Mouse (Mus musculus) liver, embryonic 13.5 days (tissue): ENCODE results near the gene Lrp2. TPM values are rescaled to one million over a fixed set of nuclear protein-coding genes. Genes with fewer than 3 reads are reported as not detected.

Source experiments
- ATAC-seq: fragments of 200-750 bp; cut with Nextera tagmentation; 2 replicates; pipeline ENCODE4 v1.8.0; 2017; ENCODE audit warnings: low read depth, mild to moderate bottlenecking, moderate number of reproducible peaks, moderate library complexity
- DNase-seq: peaks from one replicate; pipeline ENCODE4 v3.0.0; 2022
- H3K27ac ChIP-seq: fragments of 300-500 bp; sonication (generic); 2 replicates; pipeline ENCODE4 v1.5.1; 2015; ENCODE audit warnings: moderate library complexity, mild to moderate bottlenecking, inconsistent platforms
- H3K27me3 ChIP-seq: fragments of 300-500 bp; sonication (generic); 2 replicates; pipeline ENCODE4 v1.6.1; 2015; ENCODE audit warnings: mild to moderate bottlenecking, inconsistent platforms
- H3K36me3 ChIP-seq: fragments of 300-500 bp; sonication (generic); 2 replicates; pipeline ENCODE4 v1.6.1; 2015; ENCODE audit warnings: mild to moderate bottlenecking, inconsistent platforms
- H3K4me1 ChIP-seq: fragments of 300-500 bp; sonication (generic); replicated peaks from 2 replicates; pipeline ENCODE4 v1.6.1; 2015; ENCODE audit warnings: inconsistent platforms
- H3K4me2 ChIP-seq: fragments of 300-500 bp; sonication (generic); 2 replicates; pipeline ENCODE4 v1.6.1; 2015; ENCODE audit warnings: inconsistent platforms, mild to moderate bottlenecking, moderate library complexity
- H3K4me3 ChIP-seq: fragments of 300-500 bp; sonication (generic); replicated peaks from 2 replicates; pipeline ENCODE4 v1.5.1; 2015; ENCODE audit warnings: mild to moderate bottlenecking, inconsistent platforms
- H3K9ac ChIP-seq: fragments of 300-500 bp; sonication (generic); 2 replicates; pipeline ENCODE4 v1.6.1; 2015; ENCODE audit warnings: mild to moderate bottlenecking, inconsistent platforms
- H3K9me3 ChIP-seq: fragments of 300-500 bp; sonication (generic); replicated peaks from 2 replicates; pipeline ENCODE4 v1.6.1; 2016; ENCODE audit warnings: inconsistent platforms
- whole genome bisulfite sequencing: fragments of 180-500 bp; shearing (Covaris S2); methylation state at CpG from one replicate; pipeline ENCODE4 v1.1.7; 2015; ENCODE audit not compliant: insufficient replicate concordance; 5-methylcytosine and 5-hydroxymethylcytosine counted together
- polyA plus RNA-seq: library from polyadenylated mRNA; unstranded; fragments of >200 nt; fragmentation: Nextera tagmentation; extraction: Ambion mirVana; gene quantifications from 2 replicates; pipeline ENCODE4 v1.2.1, GENCODE M21; 2015

Gene Lrp2
- polyA plus RNA-seq, 1 experiment from 2014 or later, result 0.06 TPM

GRCm38 (mm10) chr2:69441656-69442055 lies 144.2 kb downstream of the Lrp2 start:
- no peaks in the 10 kb centered on the region for H3K9me3 ChIP-seq
- H3K36me3 ChIP-seq, result no peaks in the 10 kb centered on the region
- ATAC-seq (no peak), DNase-seq (no peak)
- no peak overlapping the region for H3K4me3 ChIP-seq
- no peaks in the 10 kb centered on the region for H3K27me3 ChIP-seq
- no peak overlapping the region for H3K27ac ChIP-seq
- H3K4me1 ChIP-seq, result no peaks in the 10 kb centered on the region
- H3K9ac ChIP-seq, result no peak overlapping the region
- no peak overlapping the region for H3K4me2 ChIP-seq
- 28% methylated on average over 3 of the region's 3 CpGs for WGBS

- H3K27ac ChIP-seq, result no peak overlapping the region
- no peak overlapping the region for H3K4me2 ChIP-seq
- peak; percentile 8 for DNase-seq
- 29% methylated on average over 3 of the region's 3 CpGs for WGBS
- no peaks in the 10 kb centered on the region for H3K9me3 ChIP-seq
- H3K36me3 ChIP-seq, result no peaks in the 10 kb centered on the region
- H3K9ac ChIP-seq, result no peak overlapping the region
- no peaks in the 10 kb centered on the region for H3K27me3 ChIP-seq
- ATAC-seq, result no peak
- no peaks in the 10 kb centered on the region for H3K4me1 ChIP-seq
- H3K4me3 ChIP-seq, result no peak overlapping the region
Observed at GRCm38 (mm10) chr2:69428116-69428515, 157.7 kb downstream of the Lrp2 start.

- Histone ChIP-seq H3K9ac (no peak overlapping the region), H3K4me2 (no peak overlapping the region), H3K27ac (no peak overlapping the region), H3K36me3 (no peaks in the 10 kb centered on the region), H3K9me3 (no peaks in the 10 kb centered on the region), H3K4me3 (no peak overlapping the region), H3K4me1 (no peaks in the 10 kb centered on the region), H3K27me3 (no peaks in the 10 kb centered on the region)
- ATAC-seq, result no peak
- 69% methylated on average over 10 of the region's 10 CpGs for WGBS
- DNase-seq, result no peak
Observed at GRCm38 (mm10) chr2:69427141-69427540, 158.7 kb downstream of the Lrp2 start.

- H3K4me2 ChIP-seq, result no peak overlapping the region
- no peak for DNase-seq
- no peaks in the 10 kb centered on the region for H3K4me1 ChIP-seq
- WGBS, result 45% methylated on average over 1 of the region's 1 CpGs
- H3K36me3 ChIP-seq, result no peaks in the 10 kb centered on the region
- no peak overlapping the region for H3K4me3 ChIP-seq
- ATAC-seq, result no peak
- H3K9ac ChIP-seq, result no peak overlapping the region
- no peaks in the 10 kb centered on the region for H3K27me3 ChIP-seq
- no peak overlapping the region for H3K27ac ChIP-seq
- H3K9me3 ChIP-seq, result no peaks in the 10 kb centered on the region
Observed at GRCm38 (mm10) chr2:69426081-69426480, 159.8 kb downstream of the Lrp2 start.

- Histone ChIP-seq H3K4me1 (no peaks in the 10 kb centered on the region), H3K27ac (no peak overlapping the region), H3K4me3 (no peak overlapping the region), H3K9me3 (no peaks in the 10 kb centered on the region), H3K4me2 (no peak overlapping the region), H3K9ac (no peak overlapping the region), H3K27me3 (no peaks in the 10 kb centered on the region), H3K36me3 (no peaks in the 10 kb centered on the region)
- no peak for ATAC-seq
- no peak for DNase-seq
- 46% methylated on average over 5 of the region's 5 CpGs for WGBS
Observed at GRCm38 (mm10) chr2:69424829-69425228, 161.0 kb downstream of the Lrp2 start.

GRCm38 (mm10) chr2:69418294-69418881 lies 167.5 kb downstream of the Lrp2 start:
- Histone ChIP-seq H3K36me3 (no peaks in the 10 kb centered on the region), H3K27me3 (no peaks in the 10 kb centered on the region), H3K9ac (no peak overlapping the region), H3K4me2 (no peak overlapping the region), H3K27ac (no peak overlapping the region), H3K9me3 (no peaks in the 10 kb centered on the region), H3K4me1 (no peaks in the 10 kb centered on the region), H3K4me3 (no peak overlapping the region)
- WGBS, result 29% methylated on average over 11 of the region's 11 CpGs
- DNase-seq (no peak), ATAC-seq (no peak)

GRCm38 (mm10) chr2:69415070-69415469 lies 170.8 kb downstream of the Lrp2 start:
- H3K4me1 ChIP-seq, result no peaks in the 10 kb centered on the region
- H3K4me2 ChIP-seq, result no peak overlapping the region
- no peak overlapping the region for H3K27ac ChIP-seq
- no peak for ATAC-seq
- H3K4me3 ChIP-seq, result no peak overlapping the region
- H3K9me3 ChIP-seq, result no peaks in the 10 kb centered on the region
- no peak for DNase-seq
- no peaks in the 10 kb centered on the region for H3K27me3 ChIP-seq
- H3K36me3 ChIP-seq, result no peaks in the 10 kb centered on the region
- no peak overlapping the region for H3K9ac ChIP-seq
- WGBS, result 16% methylated on average over 6 of the region's 6 CpGs

- H3K4me2 ChIP-seq, result no peak overlapping the region
- no peak overlapping the region for H3K9ac ChIP-seq
- H3K9me3 ChIP-seq, result no peaks in the 10 kb centered on the region
- no peaks in the 10 kb centered on the region for H3K36me3 ChIP-seq
- H3K27ac ChIP-seq, result no peak overlapping the region
- no peaks in the 10 kb centered on the region for H3K27me3 ChIP-seq
- ATAC-seq, result no peak
- DNase-seq, result no peak
- no peaks in the 10 kb centered on the region for H3K4me1 ChIP-seq
- H3K4me3 ChIP-seq, result no peak overlapping the region
- WGBS, result 70% methylated on average over 10 of the region's 10 CpGs
Observed at GRCm38 (mm10) chr2:69414539-69414938, 171.3 kb downstream of the Lrp2 start.

- Histone ChIP-seq H3K27ac (peak overlapping the region; percentile 50), H3K4me2 (0 out of 2 replicates have a peak overlapping the region, but pooled peaks have one; percentile 10), H3K9ac (no peak overlapping the region), H3K9me3 (no peaks in the 10 kb centered on the region), H3K27me3 (no peaks in the 10 kb centered on the region), H3K4me3 (no peak overlapping the region), H3K4me1 (no peaks in the 10 kb centered on the region), H3K36me3 (no peaks in the 10 kb centered on the region)
- 69% methylated on average over 5 of the region's 5 CpGs for whole genome bisulfite sequencing
- DNase-seq, result no peak
- ATAC-seq, result peak; percentile 55; the same call in 1 of the 2 replicates
Observed at GRCm38 (mm10) chr2:69405692-69406091, 180.2 kb downstream of the Lrp2 start.

- WGBS, result 64% methylated on average over 7 of the region's 7 CpGs
- Histone ChIP-seq H3K27ac (no peak overlapping the region), H3K27me3 (no peaks in the 10 kb centered on the region), H3K9ac (no peak overlapping the region), H3K4me3 (no peak overlapping the region), H3K4me2 (no peak overlapping the region), H3K36me3 (no peaks in the 10 kb centered on the region), H3K4me1 (0 out of 2 replicates have a peak, but pooled peaks cover 5% of the 10 kb centered on the region), H3K9me3 (no peaks in the 10 kb centered on the region)
- ATAC-seq, result no peak
- DNase-seq, result no peak
Observed at GRCm38 (mm10) chr2:69402309-69402708, 183.6 kb downstream of the Lrp2 start.

GRCm38 (mm10) chr2:69401891-69402290 lies 184.0 kb downstream of the Lrp2 start:
- no peaks in the 10 kb centered on the region for H3K36me3 ChIP-seq
- ATAC-seq (no peak), DNase-seq (no peak)

GRCm38 (mm10) chr2:69400866-69401604 lies 184.8 kb downstream of the Lrp2 start:
- DNase-seq (no peak), ATAC-seq (no peak)
- WGBS, result 61% methylated on average over 7 of the region's 7 CpGs
- H3K4me3 ChIP-seq, result no peak overlapping the region
- H3K9me3 ChIP-seq, result no peaks in the 10 kb centered on the region
- no peaks in the 10 kb centered on the region for H3K36me3 ChIP-seq
- 0 out of 2 replicates have a peak, but pooled peaks cover 5% of the 10 kb centered on the region for H3K4me1 ChIP-seq
- no peak overlapping the region for H3K4me2 ChIP-seq
- H3K9ac ChIP-seq, result no peak overlapping the region
- no peak overlapping the region for H3K27ac ChIP-seq
- no peaks in the 10 kb centered on the region for H3K27me3 ChIP-seq

More at GRCm38 (mm10) chr2:69401891-69402290, 184.0 kb downstream of the Lrp2 start:
- Histone ChIP-seq H3K27ac (no peak overlapping the region), H3K9ac (no peak overlapping the region), H3K27me3 (no peaks in the 10 kb centered on the region), H3K4me3 (no peak overlapping the region), H3K9me3 (no peaks in the 10 kb centered on the region), H3K4me1 (0 out of 2 replicates have a peak, but pooled peaks cover 5% of the 10 kb centered on the region), H3K4me2 (no peak overlapping the region)
- 62% methylated on average over 6 of the region's 6 CpGs for WGBS
